Mouse (Mus musculus): ENCODE measurements around the gene Btg3. TPM values are rescaled to one million over a fixed set of nuclear protein-coding genes. Genes with fewer than 3 reads are reported as not detected.

The Btg3 gene
- polyA plus RNA-seq (2012; rRNA removed) (15.3 and 15.5 TPM in 2 replicates), polyA plus RNA-seq (2014; fragmentation: Nextera tagmentation; extraction: Ambion mirVana) (46.8 and 50.5 TPM in 2 replicates)

GRCm38 (mm10) chr16:78376745-78377570 lies at the start of gene Btg3:
Gene Btg3, minus strand, starts transcription at chr16:78377192.
- Histone ChIP-seq H3K9me3 (ENCODE audit: control insufficient read depth, low read length) (no peaks in the 10 kb centered on the region), H3K36me3 (ENCODE audit: control insufficient read depth, insufficient read depth, low read length) (peaks cover 10% of the 10 kb centered on the region), H3K27ac (replicated peaks; ENCODE audit: low read depth, low read length) (peak within 1 kb of the TSS; percentile 82), H3K4me3 (replicated peaks; ENCODE audit: low read length) (peak within 1 kb of the TSS; percentile 96), H3K4me2 (replicated peaks; ENCODE audit: low read depth, low read length, severe bottlenecking) (peak within 1 kb of the TSS; percentile 66), H3K9ac (ENCODE audit: low read depth, low read length, severe bottlenecking) (peak within 1 kb of the TSS; percentile 99), H3K27me3 (ENCODE audit: control insufficient read depth, insufficient read depth, low read length) (no peaks in the 10 kb centered on the region), H3K4me1 (ENCODE audit: control insufficient read depth, insufficient read depth, low read length) (0 out of 2 replicates have a peak, but pooled peaks cover 10% of the 10 kb centered on the region)
- ATAC-seq (ENCODE audit: low FRiP score, low read depth) = peak; percentile 96
- WGBS = 7% methylated on average over 29 of the region's 57 CpGs
- peak; percentile 97 for DNase-seq (ENCODE audit: low spot score)
- peak; percentile 86; the same call in 1 of the 2 replicates for TF ChIP-seq POLR2A (IDR thresholded peaks at IDR 0.05; ENCODE audit: borderline replicate concordance, extremely low read depth, insufficient read depth, insufficient read length)

- H3K9ac ChIP-seq (ENCODE audit: low read depth, low read length, severe bottlenecking) = no peak overlapping the region
- no peaks in the 10 kb centered on the region for H3K27me3 ChIP-seq (ENCODE audit: control insufficient read depth, insufficient read depth, low read length)
- DNase-seq (ENCODE audit: low spot score) (no peak), ATAC-seq (ENCODE audit: low FRiP score, low read depth) (no peak)
- H3K36me3 ChIP-seq (ENCODE audit: control insufficient read depth, insufficient read depth, low read length) = no peaks in the 10 kb centered on the region
- no peak overlapping the region for H3K4me3 ChIP-seq (replicated peaks; ENCODE audit: low read length)
- no peak for TF ChIP-seq POLR2A (IDR thresholded peaks at IDR 0.05; ENCODE audit: borderline replicate concordance, extremely low read depth, insufficient read depth, insufficient read length)
- H3K4me1 ChIP-seq (ENCODE audit: control insufficient read depth, insufficient read depth, low read length) = no peaks in the 10 kb centered on the region
- 51% methylated on average over 10 of the region's 10 CpGs for WGBS
- H3K27ac ChIP-seq (replicated peaks; ENCODE audit: low read depth, low read length) = no peak overlapping the region
- no peaks in the 10 kb centered on the region for H3K9me3 ChIP-seq (ENCODE audit: control insufficient read depth, low read length)
- H3K4me2 ChIP-seq (replicated peaks; ENCODE audit: low read depth, low read length, severe bottlenecking) = no peak overlapping the region
Observed at GRCm38 (mm10) chr16:78417733-78418132, 40.7 kb upstream of the Btg3 start.

- no peak for TF ChIP-seq POLR2A (IDR thresholded peaks at IDR 0.05; ENCODE audit: borderline replicate concordance, extremely low read depth, insufficient read depth, insufficient read length)
- WGBS = 6% methylated on average over 3 of the region's 3 CpGs
- no peak overlapping the region for H3K27ac ChIP-seq (replicated peaks; ENCODE audit: low read depth, low read length)
- 0 out of 2 replicates have a peak, but pooled peaks cover 6% of the 10 kb centered on the region for H3K4me1 ChIP-seq (ENCODE audit: control insufficient read depth, insufficient read depth, low read length)
- DNase-seq (ENCODE audit: low spot score) (no peak), ATAC-seq (ENCODE audit: low FRiP score, low read depth) (no peak)
- H3K9ac ChIP-seq (ENCODE audit: low read depth, low read length, severe bottlenecking) = no peak overlapping the region
- no peaks in the 10 kb centered on the region for H3K36me3 ChIP-seq (ENCODE audit: control insufficient read depth, insufficient read depth, low read length)
- H3K27me3 ChIP-seq (ENCODE audit: control insufficient read depth, insufficient read depth, low read length) = no peaks in the 10 kb centered on the region
- H3K4me2 ChIP-seq (replicated peaks; ENCODE audit: low read depth, low read length, severe bottlenecking) = no peak overlapping the region
- H3K9me3 ChIP-seq (ENCODE audit: control insufficient read depth, low read length) = no peaks in the 10 kb centered on the region
- no peak overlapping the region for H3K4me3 ChIP-seq (replicated peaks; ENCODE audit: low read length)
Observed at GRCm38 (mm10) chr16:78416500-78416899, 39.5 kb upstream of the Btg3 start.

- Histone ChIP-seq H3K27ac (replicated peaks; ENCODE audit: low read depth, low read length) (no peak overlapping the region), H3K36me3 (ENCODE audit: control insufficient read depth, insufficient read depth, low read length) (no peaks in the 10 kb centered on the region), H3K9ac (ENCODE audit: low read depth, low read length, severe bottlenecking) (no peak overlapping the region), H3K4me3 (replicated peaks; ENCODE audit: low read length) (no peak overlapping the region), H3K4me1 (ENCODE audit: control insufficient read depth, insufficient read depth, low read length) (0 out of 2 replicates have a peak, but pooled peaks cover 6% of the 10 kb centered on the region), H3K9me3 (ENCODE audit: control insufficient read depth, low read length) (no peaks in the 10 kb centered on the region), H3K4me2 (replicated peaks; ENCODE audit: low read depth, low read length, severe bottlenecking) (no peak overlapping the region), H3K27me3 (ENCODE audit: control insufficient read depth, insufficient read depth, low read length) (no peaks in the 10 kb centered on the region)
- 83% methylated on average over 10 of the region's 10 CpGs for WGBS
- no peak for TF ChIP-seq POLR2A (IDR thresholded peaks at IDR 0.05; ENCODE audit: borderline replicate concordance, extremely low read depth, insufficient read depth, insufficient read length)
- DNase-seq (ENCODE audit: low spot score) (no peak), ATAC-seq (ENCODE audit: low FRiP score, low read depth) (no peak)
Observed at GRCm38 (mm10) chr16:78409991-78410390, 33.0 kb upstream of the Btg3 start.

- H3K4me1 ChIP-seq (ENCODE audit: control insufficient read depth, insufficient read depth, low read length) = 0 out of 2 replicates have a peak, but pooled peaks cover 6% of the 10 kb centered on the region
- WGBS = 90% methylated on average over 6 of the region's 6 CpGs
- no peak for TF ChIP-seq POLR2A (IDR thresholded peaks at IDR 0.05; ENCODE audit: borderline replicate concordance, extremely low read depth, insufficient read depth, insufficient read length)
- H3K27me3 ChIP-seq (ENCODE audit: control insufficient read depth, insufficient read depth, low read length) = no peaks in the 10 kb centered on the region
- ATAC-seq (ENCODE audit: low FRiP score, low read depth) (no peak), DNase-seq (ENCODE audit: low spot score) (no peak)
- no peaks in the 10 kb centered on the region for H3K36me3 ChIP-seq (ENCODE audit: control insufficient read depth, insufficient read depth, low read length)
- no peak overlapping the region for H3K9ac ChIP-seq (ENCODE audit: low read depth, low read length, severe bottlenecking)
- no peak overlapping the region for H3K27ac ChIP-seq (replicated peaks; ENCODE audit: low read depth, low read length)
- no peak overlapping the region for H3K4me2 ChIP-seq (replicated peaks; ENCODE audit: low read depth, low read length, severe bottlenecking)
- no peaks in the 10 kb centered on the region for H3K9me3 ChIP-seq (ENCODE audit: control insufficient read depth, low read length)
- no peak overlapping the region for H3K4me3 ChIP-seq (replicated peaks; ENCODE audit: low read length)
Observed at GRCm38 (mm10) chr16:78407855-78408254, 30.9 kb upstream of the Btg3 start.
